Mouse (Mus musculus) G1E (cell line): ENCODE results near the gene Olfr20.

Experiments used
- CTCF ChIP-seq: IDR thresholded peaks from 2 replicates; pipeline ENCODE4 v1.5.1; 2012; ENCODE audit warnings: low read depth, low read length, inconsistent platforms, mixed read lengths
- GATA1 ChIP-seq: IDR thresholded peaks from 2 replicates; pipeline ENCODE4 v1.6.1; 2012; ENCODE audit warnings: borderline replicate concordance, low read length, inconsistent platforms, mixed read lengths
- POLR2AphosphoS5 ChIP-seq: IDR thresholded peaks from 2 replicates; pipeline ENCODE4 v1.6.1; 2012; ENCODE audit warnings: low read depth, low read length, inconsistent platforms; ENCODE audit not compliant: insufficient replicate concordance
- TAL1 ChIP-seq: conservative IDR thresholded peaks from 2 replicates; pipeline ENCODE4 v1.6.1; 2012; ENCODE audit warnings: low read depth, low read length, inconsistent platforms, mixed read lengths

- TF ChIP-seq CTCF, result no peak
- no peak for TF ChIP-seq GATA1
- no peak for TF ChIP-seq TAL1
- no peak for TF ChIP-seq POLR2AphosphoS5
Observed at GRCm38 (mm10) chr11:73327361-73327760, 23.2 kb upstream of the Olfr20 start.
